Mouse (Mus musculus) liver, embryonic 16.5 days (tissue): ENCODE measurements at regions not wholly inside any gene's neighbourhood (a gene's known extent, or its start where the extent isn't known, plus 50 kb on each side); places are given as distances from the start of the nearest gene placed in this dataset.

ENCODE experiments used
- ATAC-seq: fragments of 200-750 bp; cut with Nextera tagmentation; 2 replicates; pipeline ENCODE4 v1.8.0; 2017; ENCODE audit warnings: low read depth, mild to moderate bottlenecking, moderate number of reproducible peaks, moderate library complexity
- H3K27ac ChIP-seq: fragments of 300-500 bp; sonication (generic); 2 replicates; pipeline ENCODE4 v1.5.1; 2014; ENCODE audit warnings: mild to moderate bottlenecking, low read length
- H3K27me3 ChIP-seq: fragments of 300-500 bp; sonication (generic); 2 replicates; pipeline ENCODE4 v1.6.1; 2014; ENCODE audit warnings: low read depth, low read length, mixed read lengths; ENCODE audit not compliant: control insufficient read depth, insufficient read depth
- H3K36me3 ChIP-seq: fragments of 300-500 bp; sonication (generic); 2 replicates; pipeline ENCODE4 v1.6.1; 2014; ENCODE audit warnings: mild to moderate bottlenecking; ENCODE audit not compliant: control insufficient read depth, insufficient read depth
- H3K4me1 ChIP-seq: fragments of 300-500 bp; sonication (generic); 2 replicates; pipeline ENCODE4 v1.6.1; 2014; ENCODE audit warnings: low read depth, low read length, mixed read lengths; ENCODE audit not compliant: control insufficient read depth
- H3K4me2 ChIP-seq: fragments of 300-500 bp; sonication (generic); 2 replicates; pipeline ENCODE4 v1.6.1; 2014; ENCODE audit warnings: low read depth, low read length, mixed read lengths
- H3K4me3 ChIP-seq: fragments of 300-500 bp; sonication (generic); 2 replicates; pipeline ENCODE4 v1.5.1; 2014; ENCODE audit warnings: low read depth, mild to moderate bottlenecking, low read length
- H3K9ac ChIP-seq: fragments of 300-500 bp; sonication (generic); 2 replicates; pipeline ENCODE4 v1.6.1; 2014; ENCODE audit warnings: low read depth, low read length
- H3K9me3 ChIP-seq: fragments of 300-500 bp; sonication (generic); replicated peaks from 2 replicates; pipeline ENCODE4 v1.6.1; 2016; ENCODE audit warnings: low read length; ENCODE audit not compliant: control insufficient read depth
- WGBS: fragments of 180-500 bp; shearing (Covaris S2); extraction: QIAGEN DNeasy Blood & Tissue Kit; methylation state at CpG from one replicate; pipeline ENCODE4 v1.1.7; 2014; ENCODE audit not compliant: insufficient replicate concordance; 5-methylcytosine and 5-hydroxymethylcytosine counted together

- Histone ChIP-seq H3K27me3 (no peaks in the 10 kb centered on the region), H3K36me3 (no peaks in the 10 kb centered on the region), H3K4me1 (peaks cover 3% of the 10 kb centered on the region), H3K27ac (no peak overlapping the region), H3K4me3 (no peak overlapping the region), H3K9me3 (no peaks in the 10 kb centered on the region), H3K9ac (no peak overlapping the region), H3K4me2 (no peak overlapping the region)
- ATAC-seq = no peak
- 43% methylated on average over 3 of the region's 3 CpGs for WGBS
Measured at GRCm38 (mm10) chr4:105561611-105562010, 228.1 kb upstream of the Gm12728 start.

DNA sequence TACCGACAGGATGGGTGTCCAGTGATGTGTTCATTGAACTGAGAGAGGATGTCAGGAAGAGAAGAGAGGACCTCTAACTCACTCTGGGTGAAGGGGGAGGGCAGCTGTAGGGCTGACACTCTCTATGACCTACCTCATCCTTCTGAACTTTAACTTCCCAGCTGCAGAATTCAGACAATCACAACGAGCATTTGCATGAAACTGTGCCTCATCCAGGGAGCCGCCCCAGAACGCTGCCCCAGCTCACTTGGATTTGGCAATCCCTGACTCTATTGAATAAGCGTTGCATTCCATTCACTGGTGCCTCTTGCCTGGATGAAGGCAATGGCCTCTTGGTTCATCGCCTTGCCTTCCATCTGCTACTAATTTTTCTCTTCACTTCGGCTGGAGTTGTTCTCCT lies 223.9 kb upstream of the Gm12728 start:
- H3K4me3 ChIP-seq = no peak overlapping the region
- 74% methylated on average over 7 of the region's 7 CpGs for WGBS
- no peak overlapping the region for H3K4me2 ChIP-seq
- H3K4me1 ChIP-seq = peaks cover 6% of the 10 kb centered on the region
- H3K36me3 ChIP-seq = no peaks in the 10 kb centered on the region
- no peaks in the 10 kb centered on the region for H3K9me3 ChIP-seq
- ATAC-seq = no peak
- H3K9ac ChIP-seq = no peak overlapping the region
- no peak overlapping the region for H3K27ac ChIP-seq
- H3K27me3 ChIP-seq = no peaks in the 10 kb centered on the region

GRCm38 (mm10) chr4:105566513-105567457 lies 222.9 kb upstream of the Gm12728 start:
- Histone ChIP-seq H3K4me1 (peaks cover 6% of the 10 kb centered on the region), H3K9me3 (no peaks in the 10 kb centered on the region), H3K27ac (no peak overlapping the region), H3K27me3 (no peaks in the 10 kb centered on the region), H3K4me3 (no peak overlapping the region), H3K9ac (no peak overlapping the region), H3K36me3 (no peaks in the 10 kb centered on the region), H3K4me2 (0 out of 2 replicates have a peak overlapping the region, but pooled peaks have one; percentile 13)
- WGBS = 11% methylated on average over 8 of the region's 8 CpGs
- peak; percentile 98 for ATAC-seq

- no peaks in the 10 kb centered on the region for H3K9me3 ChIP-seq
- H3K4me2 ChIP-seq = no peak overlapping the region
- no peak overlapping the region for H3K9ac ChIP-seq
- no peak overlapping the region for H3K4me3 ChIP-seq
- ATAC-seq = no peak
- no peaks in the 10 kb centered on the region for H3K27me3 ChIP-seq
- no peak overlapping the region for H3K27ac ChIP-seq
- H3K4me1 ChIP-seq = peaks cover 6% of the 10 kb centered on the region
- no peaks in the 10 kb centered on the region for H3K36me3 ChIP-seq
- 55% methylated on average over 1 of the region's 1 CpGs for WGBS
Measured at GRCm38 (mm10) chr4:105569671-105570070, 220.0 kb upstream of the Gm12728 start.

GRCm38 (mm10) chr4:105575550-105575949 lies 214.1 kb upstream of the Gm12728 start:
- 67% methylated on average over 2 of the region's 2 CpGs for WGBS
- no peak overlapping the region for H3K4me3 ChIP-seq
- H3K36me3 ChIP-seq = no peaks in the 10 kb centered on the region
- no peak overlapping the region for H3K4me2 ChIP-seq
- no peaks in the 10 kb centered on the region for H3K27me3 ChIP-seq
- no peaks in the 10 kb centered on the region for H3K9me3 ChIP-seq
- H3K27ac ChIP-seq = no peak overlapping the region
- no peak overlapping the region for H3K9ac ChIP-seq
- H3K4me1 ChIP-seq = no peaks in the 10 kb centered on the region
- no peak for ATAC-seq

DNA sequence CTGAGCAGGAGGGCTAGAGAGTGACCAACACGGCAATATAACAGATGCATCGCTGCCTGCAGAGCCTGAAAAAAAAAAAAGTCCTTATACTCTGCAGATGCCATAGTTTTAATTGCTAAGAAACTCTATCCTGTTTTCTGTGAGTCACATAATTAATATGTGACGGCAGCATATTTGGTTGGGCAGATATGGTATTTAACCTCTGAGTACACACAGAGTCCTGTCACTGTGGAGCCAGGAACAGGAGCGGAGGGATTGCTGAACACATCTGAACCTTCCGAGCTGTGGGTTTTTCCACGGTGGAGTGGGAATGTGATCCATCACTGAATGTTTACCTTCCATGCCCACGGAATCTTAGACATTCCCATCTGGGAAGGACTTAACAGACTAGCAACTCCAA lies 208.7 kb upstream of the Gm12728 start:
- H3K9me3 ChIP-seq = no peaks in the 10 kb centered on the region
- H3K4me2 ChIP-seq = no peak overlapping the region
- no peak overlapping the region for H3K27ac ChIP-seq
- no peaks in the 10 kb centered on the region for H3K27me3 ChIP-seq
- H3K9ac ChIP-seq = no peak overlapping the region
- H3K4me3 ChIP-seq = no peak overlapping the region
- H3K36me3 ChIP-seq = no peaks in the 10 kb centered on the region
- ATAC-seq = no peak
- 65% methylated on average over 7 of the region's 7 CpGs for WGBS
- H3K4me1 ChIP-seq = no peaks in the 10 kb centered on the region

DNA sequence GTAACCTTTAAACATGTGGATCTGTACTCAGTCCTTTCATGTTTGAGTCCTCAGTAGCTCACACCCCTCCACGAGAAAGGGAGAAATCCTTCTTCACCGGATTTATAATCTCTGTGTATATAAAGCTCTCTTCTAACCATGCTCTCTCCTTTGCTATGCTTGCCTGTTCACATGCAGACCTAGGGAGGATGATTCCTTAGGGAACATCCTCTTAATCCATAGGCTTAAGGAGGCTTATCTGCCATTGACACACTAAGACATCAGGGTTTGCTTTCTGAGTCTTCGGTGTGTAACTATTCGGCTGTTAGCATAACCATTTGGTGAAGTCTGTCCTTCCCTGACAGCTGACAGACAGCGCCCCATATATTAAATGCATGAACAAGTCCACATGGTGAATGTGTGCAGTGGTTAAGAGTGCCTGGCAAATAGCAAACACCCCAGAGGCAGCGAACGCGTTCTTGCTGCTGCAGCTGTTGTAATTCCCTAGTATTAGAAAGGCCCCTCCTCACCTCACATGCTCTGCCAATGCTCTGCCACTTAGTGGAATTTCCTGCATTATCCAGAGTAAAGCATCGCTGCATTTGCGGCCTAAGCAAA lies 205.2 kb upstream of the Gm12728 start:
- Histone ChIP-seq H3K9me3 (no peaks in the 10 kb centered on the region), H3K36me3 (no peaks in the 10 kb centered on the region), H3K9ac (no peak overlapping the region), H3K4me1 (no peaks in the 10 kb centered on the region), H3K4me3 (no peak overlapping the region), H3K27ac (no peak overlapping the region), H3K4me2 (no peak overlapping the region), H3K27me3 (no peaks in the 10 kb centered on the region)
- 73% methylated on average over 10 of the region's 10 CpGs for WGBS
- no peak for ATAC-seq

- Histone ChIP-seq H3K9me3 (no peaks in the 10 kb centered on the region), H3K4me2 (no peak overlapping the region), H3K36me3 (no peaks in the 10 kb centered on the region), H3K9ac (no peak overlapping the region), H3K4me3 (no peak overlapping the region), H3K27ac (no peak overlapping the region), H3K27me3 (no peaks in the 10 kb centered on the region), H3K4me1 (no peaks in the 10 kb centered on the region)
- 60% methylated on average over 1 of the region's 1 CpGs for WGBS
- no peak for ATAC-seq
Measured at GRCm38 (mm10) chr4:105603661-105604060, 186.0 kb upstream of the Gm12728 start.

DNA sequence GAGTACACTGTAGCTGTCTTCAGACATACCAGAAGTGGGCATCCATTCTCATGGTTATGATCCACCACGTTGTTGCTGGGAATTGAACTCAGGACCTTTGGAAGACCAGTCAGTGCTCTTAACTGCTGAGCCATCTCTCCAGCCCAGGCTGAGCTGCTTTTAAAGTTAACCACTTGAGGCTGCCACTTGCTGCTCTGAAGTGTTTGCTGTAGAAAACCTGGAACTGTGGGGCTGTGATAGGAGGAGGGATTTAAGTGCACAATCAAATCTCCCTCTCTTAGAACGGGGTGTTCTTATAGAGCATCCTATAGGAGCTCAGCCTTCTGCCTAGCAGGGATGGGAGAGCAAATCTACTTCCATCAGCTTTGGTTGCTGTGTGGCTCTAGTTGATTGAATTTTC lies 185.1 kb upstream of the Gm12728 start:
- WGBS = 45% methylated on average over 2 of the region's 2 CpGs

More for the DNA sequence above, 185.1 kb upstream of the Gm12728 start:
- no peaks in the 10 kb centered on the region for H3K4me1 ChIP-seq
- H3K36me3 ChIP-seq = no peaks in the 10 kb centered on the region
- H3K4me3 ChIP-seq = no peak overlapping the region
- H3K27me3 ChIP-seq = no peaks in the 10 kb centered on the region
- no peak overlapping the region for H3K9ac ChIP-seq
- ATAC-seq = no peak
- no peak overlapping the region for H3K4me2 ChIP-seq
- H3K9me3 ChIP-seq = no peaks in the 10 kb centered on the region
- no peak overlapping the region for H3K27ac ChIP-seq
